Mouse (Mus musculus) CH12.LX (cell line): ENCODE results near the gene Dnmt3l. TPM values are rescaled to one million over a fixed set of nuclear protein-coding genes. Genes with fewer than 3 reads are reported as not detected.

Experiments
- DNase-seq: peaks from one replicate; pipeline ENCODE4 v3.0.0-alpha.2; 2013; ENCODE audit errors: extremely low read depth
- H3K27ac ChIP-seq: 2 replicates; pipeline ENCODE4 v1.5.1; 2012; ENCODE audit warnings: low read depth, mild to moderate bottlenecking, control low read depth, moderate library complexity; ENCODE audit not compliant: insufficient read depth
- H3K27me3 ChIP-seq: replicated peaks from 2 replicates; pipeline ENCODE3; 2012; ENCODE audit warnings: inconsistent platforms
- H3K36me3 ChIP-seq, 2 experiments: replicated peaks in 1 of 2; 2 replicates each; pipeline versions ENCODE3 to v1.6.1; 2012; ENCODE audit warnings: inconsistent platforms in 1 of 2, low read length in 1 of 2, mild to moderate bottlenecking in 1 of 2, mixed read lengths in 1 of 2, moderate library complexity in 1 of 2; ENCODE audit not compliant: control insufficient read depth in 1 of 2, insufficient read depth in 1 of 2
- H3K4me1 ChIP-seq, 2 experiments: 2 replicates each; pipeline ENCODE4 v1.6.1; 2012; ENCODE audit warnings: inconsistent platforms in 1 of 2, moderate library complexity in 1 of 2; ENCODE audit not compliant: insufficient read depth in 2 of 2, control insufficient read depth in 1 of 2
- H3K4me2 ChIP-seq: 2 replicates; pipeline ENCODE4 v1.6.1; 2012; ENCODE audit warnings: low read depth, mild to moderate bottlenecking, control low read depth; ENCODE audit not compliant: poor library complexity, insufficient read depth, severe bottlenecking
- H3K4me3 ChIP-seq, 3 experiments: fragments of 150-350 bp in 1 of 3; sonication (generic) in 1 of 3; replicated peaks in 1 of 3; 2 replicates each; pipeline versions ENCODE3 to v1.5.1; 2011 to 2012; ENCODE audit warnings: low read depth in 2 of 3, low read length in 2 of 3, mild to moderate bottlenecking in 2 of 3, moderate library complexity in 2 of 3, control low read depth in 1 of 3, improper control_type of control experiment in 1 of 3, inconsistent platforms in 1 of 3, mixed read lengths in 1 of 3; ENCODE audit not compliant: poor library complexity in 1 of 3
- H3K79me2 ChIP-seq: replicated peaks from 2 replicates; pipeline ENCODE4 v1.6.1; 2012; ENCODE audit warnings: mild to moderate bottlenecking, moderate library complexity; ENCODE audit not compliant: control insufficient read depth, poor library complexity, insufficient read depth, severe bottlenecking; ENCODE audit errors: extremely low read depth
- H3K9ac ChIP-seq: 2 replicates; pipeline ENCODE4 v1.6.1; 2012; ENCODE audit warnings: low read depth, mild to moderate bottlenecking, control low read depth, moderate library complexity; ENCODE audit not compliant: insufficient read depth
- H3K9me3 ChIP-seq: replicated peaks from 2 replicates; pipeline ENCODE3; 2012; ENCODE audit warnings: low read length, inconsistent platforms, mixed read lengths
- BHLHE40 ChIP-seq: IDR thresholded peaks from 2 replicates; pipeline ENCODE4 v1.6.1; 2011; ENCODE audit warnings: mild to moderate bottlenecking, low read depth, low read length, improper control_type of control experiment
- CHD1 ChIP-seq: IDR thresholded peaks from 2 replicates; pipeline ENCODE4 v1.6.1; 2012; ENCODE audit warnings: low read depth, low read length, improper control_type of control experiment, inconsistent platforms
- CHD2 ChIP-seq: IDR thresholded peaks from 2 replicates; pipeline ENCODE4 v1.6.1; 2011; ENCODE audit warnings: low read length, improper control_type of control experiment
- CTCF ChIP-seq, 2 experiments: IDR thresholded peaks in 1 of 2; conservative IDR thresholded peaks in 1 of 2; 2 replicates each; pipeline ENCODE4 v1.5.1; 2011 to 2012; ENCODE audit warnings: low read depth in 2 of 2, low read length in 2 of 2, improper control_type of control experiment in 1 of 2, inconsistent platforms in 1 of 2, mild to moderate bottlenecking in 1 of 2, moderate library complexity in 1 of 2
- E2F4 ChIP-seq: IDR thresholded peaks from 2 replicates; pipeline ENCODE4 v1.6.1; 2011; ENCODE audit warnings: low read depth, low read length, improper control_type of control experiment; ENCODE audit not compliant: insufficient replicate concordance
- ELF1 ChIP-seq: IDR thresholded peaks from 2 replicates; pipeline ENCODE4 v1.6.1; 2014; ENCODE audit warnings: low read depth, mild to moderate bottlenecking, inconsistent platforms, low read length, improper control_type of control experiment
- EP300 ChIP-seq: IDR thresholded peaks from 2 replicates; pipeline ENCODE4 v1.6.1; 2011; ENCODE audit warnings: low read length, improper control_type of control experiment
- ETS1 ChIP-seq: conservative IDR thresholded peaks from 2 replicates; pipeline ENCODE4 v1.6.1; 2012; ENCODE audit warnings: low read depth, mild to moderate bottlenecking, inconsistent platforms, low read length, improper control_type of control experiment, moderate library complexity
- GABPA ChIP-seq: IDR thresholded peaks from 2 replicates; pipeline ENCODE4 v1.6.1; 2012; ENCODE audit warnings: low read depth, low read length, improper control_type of control experiment, inconsistent platforms; ENCODE audit not compliant: insufficient replicate concordance
- HCFC1 ChIP-seq: IDR thresholded peaks from 2 replicates; pipeline ENCODE4 v1.6.1; 2012; ENCODE audit warnings: low read depth, mild to moderate bottlenecking, inconsistent platforms, low read length, improper control_type of control experiment
- IRF4 ChIP-seq: IDR thresholded peaks from 2 replicates; pipeline ENCODE4 v1.6.1; 2014; ENCODE audit warnings: low read depth, mild to moderate bottlenecking, inconsistent platforms, low read length, improper control_type of control experiment
- JUN ChIP-seq: IDR thresholded peaks from 2 replicates; pipeline ENCODE4 v1.6.1; 2011; ENCODE audit warnings: low read depth, mild to moderate bottlenecking, low read length, improper control_type of control experiment, moderate library complexity; ENCODE audit not compliant: insufficient read depth
- JUND ChIP-seq: conservative IDR thresholded peaks from 2 replicates; pipeline ENCODE4 v1.6.1; 2011; ENCODE audit warnings: low read depth, low read length, improper control_type of control experiment
- KAT2A ChIP-seq: IDR thresholded peaks from 2 replicates; pipeline ENCODE4 v1.6.1; 2012; ENCODE audit warnings: low read length, improper control_type of control experiment, inconsistent platforms; ENCODE audit not compliant: insufficient replicate concordance
- MAFK ChIP-seq: IDR thresholded peaks from 2 replicates; pipeline ENCODE4 v1.6.1; 2011; ENCODE audit warnings: low read length, improper control_type of control experiment; ENCODE audit not compliant: insufficient replicate concordance
- MAX ChIP-seq: IDR thresholded peaks from 2 replicates; pipeline ENCODE4 v1.6.1; 2011; ENCODE audit warnings: low read length, improper control_type of control experiment
- MAZ ChIP-seq: IDR thresholded peaks from 2 replicates; pipeline ENCODE4 v1.6.1; 2012; ENCODE audit warnings: low read depth, mild to moderate bottlenecking, inconsistent platforms, low read length, improper control_type of control experiment, moderate library complexity
- MEF2A ChIP-seq: IDR thresholded peaks from 2 replicates; pipeline ENCODE4 v1.6.1; 2014; ENCODE audit warnings: low read depth, mild to moderate bottlenecking, inconsistent platforms, low read length, improper control_type of control experiment, borderline replicate concordance
- MXI1 ChIP-seq: IDR thresholded peaks from 2 replicates; pipeline ENCODE4 v1.6.1; 2011; ENCODE audit warnings: mild to moderate bottlenecking, low read depth, low read length, improper control_type of control experiment
- MYC ChIP-seq: IDR thresholded peaks from 2 replicates; pipeline ENCODE4 v1.6.1; 2011; ENCODE audit warnings: low read depth, mild to moderate bottlenecking, improper control_type of control experiment, low read length
- NELFE ChIP-seq: IDR thresholded peaks from 2 replicates; pipeline ENCODE4 v1.6.1; 2011; ENCODE audit warnings: low read depth, low read length, improper control_type of control experiment
- NRF1 ChIP-seq: IDR thresholded peaks from 2 replicates; pipeline ENCODE4 v1.6.1; 2014; ENCODE audit warnings: low read depth, mild to moderate bottlenecking, inconsistent platforms, low read length, improper control_type of control experiment, moderate library complexity
- PAX5 ChIP-seq: IDR thresholded peaks from 2 replicates; pipeline ENCODE4 v1.6.1; 2012; ENCODE audit warnings: low read length, inconsistent platforms, mixed read lengths
- POLR2A ChIP-seq: IDR thresholded peaks from 2 replicates; pipeline ENCODE4 v1.6.1; 2011; ENCODE audit warnings: low read depth, mild to moderate bottlenecking, improper control_type of control experiment, low read length
- POLR2AphosphoS2 ChIP-seq: IDR thresholded peaks from 2 replicates; pipeline ENCODE4 v1.6.1; 2011; ENCODE audit warnings: low read depth, low read length, improper control_type of control experiment
- RAD21 ChIP-seq: IDR thresholded peaks from 2 replicates; pipeline ENCODE4 v1.6.1; 2011; ENCODE audit warnings: low read depth, mild to moderate bottlenecking, low read length, improper control_type of control experiment, moderate library complexity
- RCOR1 ChIP-seq: conservative IDR thresholded peaks from 2 replicates; pipeline ENCODE4 v1.6.1; 2012; ENCODE audit warnings: low read depth, mild to moderate bottlenecking, inconsistent platforms, low read length, improper control_type of control experiment
- SIN3A ChIP-seq: IDR thresholded peaks from 2 replicates; pipeline ENCODE4 v1.6.1; 2012; ENCODE audit warnings: low read length, improper control_type of control experiment, inconsistent platforms
- SMC3 ChIP-seq: IDR thresholded peaks from 2 replicates; pipeline ENCODE4 v1.6.1; 2011; ENCODE audit warnings: low read depth, low read length, improper control_type of control experiment
- TBP ChIP-seq: conservative IDR thresholded peaks from 2 replicates; pipeline ENCODE4 v1.6.1; 2011; ENCODE audit warnings: low read depth, low read length, improper control_type of control experiment
- TCF12 ChIP-seq: IDR thresholded peaks from 2 replicates; pipeline ENCODE4 v1.6.1; 2014; ENCODE audit warnings: low read depth, mild to moderate bottlenecking, inconsistent platforms, low read length, improper control_type of control experiment
- UBTF ChIP-seq: IDR thresholded peaks from 2 replicates; pipeline ENCODE4 v1.6.1; 2012; ENCODE audit warnings: low read depth, mild to moderate bottlenecking, inconsistent platforms, low read length, improper control_type of control experiment, moderate library complexity
- USF1 ChIP-seq: IDR thresholded peaks from 2 replicates; pipeline ENCODE4 v1.6.1; 2014; ENCODE audit warnings: low read depth, mild to moderate bottlenecking, inconsistent platforms, low read length, improper control_type of control experiment
- USF2 ChIP-seq: conservative IDR thresholded peaks from 2 replicates; pipeline ENCODE4 v1.6.1; 2011; ENCODE audit warnings: low read depth, low read length, improper control_type of control experiment
- ZC3H11A ChIP-seq: IDR thresholded peaks from 2 replicates; pipeline ENCODE4 v1.6.1; 2012; ENCODE audit warnings: low read depth, mild to moderate bottlenecking, inconsistent platforms, low read length, improper control_type of control experiment
- ZKSCAN1 ChIP-seq: IDR thresholded peaks from 2 replicates; pipeline ENCODE4 v1.6.1; 2012; ENCODE audit warnings: low read depth, inconsistent platforms, low read length, improper control_type of control experiment, borderline replicate concordance
- ZMIZ1 ChIP-seq: IDR thresholded peaks from 2 replicates; pipeline ENCODE4 v1.6.1; 2012; ENCODE audit warnings: low read depth, mild to moderate bottlenecking, inconsistent platforms, low read length, improper control_type of control experiment
- ZNF384 ChIP-seq: IDR thresholded peaks from 2 replicates; pipeline ENCODE4 v1.6.1; 2012; ENCODE audit warnings: low read depth, low read length, improper control_type of control experiment, inconsistent platforms
- dilution Hi-C: fragments of 300-500 bp; cut with MboI; formaldehyde crosslinking; loops from 2 replicates; pipeline ENCODE4 v1.14.3; 2020; ENCODE audit warnings: low sequenced_read_pairs; ENCODE audit not compliant: extremely low pct_unique_long_range_greater_than_20kb, extremely low pct_ligation_motif_present
- in situ Hi-C: fragments of 300-500 bp; cut with MboI; formaldehyde crosslinking; loops from 3 replicates; pipeline ENCODE4 v1.14.3; 2019; ENCODE audit warnings: low sequenced_read_pairs, low pct_ligation_motif_present, low pct_unique_long_range_greater_than_20kb, mixed read lengths
- polyA plus RNA-seq: library from polyadenylated mRNA; unstranded; fragments of >175 nt; gene quantifications from 2 replicates; pipeline ENCODE4 v1.2.1, GENCODE M21; 2012; ENCODE audit warnings: low read depth; ENCODE audit not compliant: insufficient read length
- total RNA-seq, 2 experiments: library from RNA; depleted of rRNA; stranded (reverse); fragments of 300-350 nt in 1 of 2; fragments of >200 nt in 1 of 2; gene quantifications; 2 replicates each; pipeline ENCODE4 v1.2.3; 2012 to 2014

Dnmt3l gene
- total and polyA plus RNA-seq, 3 experiments = 0.21 to 0.23 TPM; not detected in 1

- no peak for TF ChIP-seq GABPA
- TF ChIP-seq MAX = no peak
- peak; percentile 92 for TF ChIP-seq IRF4
- no peak for TF ChIP-seq E2F4
- no peak; the same call in 1 of the 2 replicates for TF ChIP-seq RCOR1
- TF ChIP-seq MAZ = 0 out of 2 replicates have a peak, but pooled peaks have one; percentile 14
- peak; percentile 75 for TF ChIP-seq JUND
- TF ChIP-seq TBP = no peak
- no peak for TF ChIP-seq CHD1
- peak; percentile 71; the same call in 1 of the 2 replicates for TF ChIP-seq EP300
- TF ChIP-seq USF1 = no peak
- TF ChIP-seq CHD2 = peak; percentile 87
- no peak for TF ChIP-seq KAT2A
- no peak; the same call in 1 of the 2 replicates for TF ChIP-seq TCF12
- no peak for TF ChIP-seq POLR2A
- TF ChIP-seq ZKSCAN1 = no peak
- TF ChIP-seq UBTF = no peak
- TF ChIP-seq ZMIZ1 = no peak
- no peak for TF ChIP-seq NRF1
- TF ChIP-seq RAD21 = no peak
- peak; percentile 77; the same call in 1 of the 2 replicates for TF ChIP-seq MEF2A
- TF ChIP-seq USF2 = no peak
- peak; percentile 75 for TF ChIP-seq MAFK
- TF ChIP-seq SIN3A = no peak
- no peak for TF ChIP-seq PAX5
- TF ChIP-seq ETS1 = peak; percentile 84
- TF ChIP-seq JUN = peak; percentile 74
- TF ChIP-seq POLR2AphosphoS2 = no peak
- no peak for TF ChIP-seq CTCF (conservative IDR thresholded peaks at IDR 0.05 in 1 of 2, IDR thresholded peaks at IDR 0.05 in 1 of 2; ENCODE audit: low read depth in 2 of 2, low read length in 2 of 2)
- no peak for TF ChIP-seq HCFC1
- peak; percentile 87 for TF ChIP-seq ELF1
- TF ChIP-seq ZNF384 = peak; percentile 79
- no peak for TF ChIP-seq ZC3H11A
- no peak for TF ChIP-seq SMC3
- TF ChIP-seq MXI1 = no peak
- TF ChIP-seq NELFE = no peak
- peak; percentile 74 for TF ChIP-seq BHLHE40
- TF ChIP-seq MYC = no peak
- Histone ChIP-seq H3K79me2 (no peaks in the 10 kb centered on the region), H3K9me3 (peaks cover 4% of the 10 kb centered on the region), H3K4me2 (peak overlapping the region; percentile 83), H3K27ac (peak overlapping the region; percentile 90), H3K4me3 (peak overlapping the region in 2 of 3 experiments; percentile 19 to 25), H3K9ac (no peak overlapping the region), H3K27me3 (peaks cover 34% of the 10 kb centered on the region), H3K36me3 (no peaks in the 10 kb centered on the region), H3K4me1 (peaks cover 24 to 52% of the 10 kb centered on the region in 2 experiments)
- dilution Hi-C loops (no loop called here), in situ Hi-C loops (no loop called here)
- DNase-seq = peak; percentile 83
Observed at GRCm38 (mm10) chr10:78086444-78087061, 44.8 kb downstream of the Dnmt3l start.
